Mouse (Mus musculus): ENCODE results near the gene Thoc6. TPM values are rescaled to one million over a fixed set of nuclear protein-coding genes. Genes with fewer than 3 reads are reported as not detected.

Gene Thoc6
- polyA plus RNA-seq, 1 experiment from 2014 or later = 17.7 TPM

DNA sequence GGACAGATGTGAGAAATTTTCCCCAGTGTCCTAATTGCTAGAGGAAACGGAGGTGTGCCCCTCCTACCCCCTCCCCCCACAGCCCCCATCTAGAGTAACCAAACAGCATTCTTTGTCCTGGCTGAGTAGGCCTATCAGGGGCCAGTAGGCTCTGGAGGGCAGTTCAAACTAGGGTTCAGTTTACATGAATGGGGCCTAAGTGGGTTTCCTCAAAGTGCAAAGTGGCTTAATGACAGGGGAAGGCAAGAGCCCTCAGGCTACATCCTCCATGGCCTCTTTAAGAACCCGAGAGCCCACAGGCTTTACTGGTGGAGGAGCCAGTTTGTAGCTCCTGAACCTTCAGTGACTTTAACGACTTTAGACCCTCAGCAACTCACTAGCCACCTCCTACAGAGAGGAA, 22.1 kb upstream of the Thoc6 start:
- whole genome bisulfite sequencing = 27% methylated on average over 3 of the region's 3 CpGs
- ATAC-seq (ENCODE audit: low FRiP score, low TSS enrichment) (no peak), DNase-seq (ENCODE audit: low spot score) (no peak)
- no peak overlapping the region for H3K9ac ChIP-seq (ENCODE audit: low read length)
- no peak for TF ChIP-seq EP300 (optimal IDR thresholded peaks at IDR 0.05)
- no peak for TF ChIP-seq CTCF (IDR thresholded peaks at IDR 0.05; ENCODE audit: low read depth)
- no peaks in the 10 kb centered on the region for H3K9me3 ChIP-seq (ENCODE audit: control insufficient read depth, low read length)
- H3K27me3 ChIP-seq (ENCODE audit: control insufficient read depth, insufficient read depth, low read length) = no peaks in the 10 kb centered on the region
- H3K36me3 ChIP-seq (ENCODE audit: control insufficient read depth, insufficient read depth, low read length) = no peaks in the 10 kb centered on the region
- H3K27ac ChIP-seq (replicated peaks) = no peak overlapping the region
- no peak overlapping the region for H3K4me2 ChIP-seq (replicated peaks; ENCODE audit: low read depth)
- H3K4me1 ChIP-seq (replicated peaks; ENCODE audit: control insufficient read depth, insufficient read depth) = no peaks in the 10 kb centered on the region
- H3K4me3 ChIP-seq (ENCODE audit: low read depth, low read length) = no peak overlapping the region

DNA sequence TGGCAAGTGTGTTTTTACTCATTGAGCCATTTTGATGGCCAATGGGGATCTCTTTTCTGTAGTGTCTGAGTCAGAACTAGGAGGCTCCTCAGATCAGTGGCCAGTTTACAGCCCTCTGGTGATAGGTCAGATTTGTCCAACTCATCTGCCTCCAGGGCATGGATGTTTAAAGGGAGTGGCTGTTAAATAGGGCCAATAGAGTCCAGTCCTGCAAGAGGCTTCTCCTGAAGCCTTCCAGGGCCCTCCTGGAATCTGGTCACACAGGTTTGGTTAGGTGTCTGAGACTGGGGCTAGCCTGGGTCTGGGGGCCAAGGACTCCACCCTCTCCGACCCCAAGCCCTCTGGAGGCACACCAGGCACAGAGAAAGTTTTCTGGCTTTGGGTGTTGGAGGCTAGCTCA, 20.8 kb upstream of the Thoc6 start:
- TF ChIP-seq CTCF (IDR thresholded peaks at IDR 0.05; ENCODE audit: low read depth) (no peak), EP300 (optimal IDR thresholded peaks at IDR 0.05) (no peak)
- Histone ChIP-seq H3K4me1 (replicated peaks; ENCODE audit: control insufficient read depth, insufficient read depth) (no peaks in the 10 kb centered on the region), H3K4me2 (replicated peaks; ENCODE audit: low read depth) (no peak overlapping the region), H3K4me3 (ENCODE audit: low read depth, low read length) (no peak overlapping the region), H3K36me3 (ENCODE audit: control insufficient read depth, insufficient read depth, low read length) (no peaks in the 10 kb centered on the region), H3K9me3 (ENCODE audit: control insufficient read depth, low read length) (no peaks in the 10 kb centered on the region), H3K27ac (replicated peaks) (no peak overlapping the region), H3K9ac (ENCODE audit: low read length) (no peak overlapping the region), H3K27me3 (ENCODE audit: control insufficient read depth, insufficient read depth, low read length) (no peaks in the 10 kb centered on the region)
- WGBS = 61% methylated on average over 1 of the region's 1 CpGs
- DNase-seq (ENCODE audit: low spot score) (no peak), ATAC-seq (ENCODE audit: low FRiP score, low TSS enrichment) (no peak)

DNA sequence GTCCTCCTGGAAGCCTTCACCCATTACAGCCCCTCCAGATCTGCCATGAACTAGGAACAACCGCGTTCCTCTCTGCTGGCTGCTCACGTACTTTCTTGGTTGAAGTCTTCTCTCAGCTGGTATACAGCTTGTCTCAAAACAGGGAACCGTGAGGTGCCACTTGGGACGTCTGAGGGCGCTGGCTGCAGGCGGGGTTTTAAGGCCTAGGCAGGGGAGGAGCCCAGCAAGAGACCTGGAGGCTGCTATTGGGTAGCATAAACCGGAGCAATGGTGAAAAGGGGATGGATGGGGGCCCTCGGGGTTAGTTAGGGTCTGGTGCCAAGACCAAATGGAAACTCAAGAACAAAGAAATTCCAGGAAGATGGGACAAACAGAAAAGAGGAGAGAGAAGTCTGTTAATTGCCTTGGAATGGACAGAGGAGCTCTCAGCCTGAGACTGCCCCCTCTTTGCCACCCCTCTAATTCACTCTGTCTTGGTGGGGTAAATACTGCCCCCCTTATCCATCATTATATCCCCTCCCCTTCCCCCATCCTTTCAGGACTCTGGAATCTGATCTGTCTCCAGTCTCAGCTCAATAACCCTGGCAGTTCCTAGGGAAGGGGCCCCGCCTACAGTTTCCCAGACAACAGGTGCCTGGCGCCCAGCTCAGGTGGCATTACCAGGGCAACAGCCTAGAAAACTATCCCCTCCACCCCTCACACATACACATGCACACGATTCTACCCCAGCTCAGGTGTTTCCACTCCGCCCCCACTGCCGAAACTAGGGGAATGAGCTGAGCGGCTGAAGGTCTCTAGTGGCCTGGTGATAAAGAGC, 10.4 kb upstream of the Thoc6 start, which contains the start of gene Cldn9:
Gene Cldn9, minus strand, starts transcription at position 171 of the 817 bp plus-strand sequence.
- H3K9me3 ChIP-seq (ENCODE audit: control insufficient read depth, low read length) = no peaks in the 10 kb centered on the region
- no peak within 1 kb of the TSS for H3K4me2 ChIP-seq (replicated peaks; ENCODE audit: low read depth)
- H3K9ac ChIP-seq (ENCODE audit: low read length) = no peak within 1 kb of the TSS
- H3K27ac ChIP-seq (replicated peaks) = no peak within 1 kb of the TSS
- ATAC-seq (ENCODE audit: low FRiP score, low TSS enrichment) (no peak), DNase-seq (ENCODE audit: low spot score) (no peak)
- H3K27me3 ChIP-seq (ENCODE audit: control insufficient read depth, insufficient read depth, low read length) = 0 out of 2 replicates have a peak, but pooled peaks cover 2% of the 10 kb centered on the region
- no peak within 1 kb of the TSS for H3K4me3 ChIP-seq (ENCODE audit: low read depth, low read length)
- no peaks in the 10 kb centered on the region for H3K36me3 ChIP-seq (ENCODE audit: control insufficient read depth, insufficient read depth, low read length)
- TF ChIP-seq CTCF (IDR thresholded peaks at IDR 0.05; ENCODE audit: low read depth) (no peak), EP300 (optimal IDR thresholded peaks at IDR 0.05) (no peak)
- H3K4me1 ChIP-seq (replicated peaks; ENCODE audit: control insufficient read depth, insufficient read depth) = peaks cover 2% of the 10 kb centered on the region; the same call in 1 of the 2 replicates
- 29% methylated on average over 15 of the region's 15 CpGs for WGBS

DNA sequence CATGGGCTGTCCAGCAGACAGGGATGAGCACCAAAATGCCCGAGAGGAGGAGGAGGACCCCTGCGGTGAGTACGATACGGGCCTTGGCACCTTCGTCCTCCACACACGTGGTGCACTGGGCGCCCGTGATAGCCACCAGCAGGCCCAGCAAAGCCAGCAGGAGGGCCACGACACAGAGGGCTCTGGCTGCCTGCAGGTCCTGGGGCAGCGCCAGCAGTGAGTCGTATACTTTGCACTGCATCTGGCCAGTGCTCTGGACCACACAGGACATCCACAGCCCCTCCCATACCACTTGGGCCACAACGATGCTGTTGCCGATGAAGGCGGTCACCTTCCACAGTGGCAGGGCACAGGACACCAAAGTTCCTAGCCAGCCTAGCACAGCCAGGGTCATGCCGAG, 9.5 kb upstream of the Thoc6 start:
- TF ChIP-seq EP300 (optimal IDR thresholded peaks at IDR 0.05) = no peak
- TF ChIP-seq CTCF (IDR thresholded peaks at IDR 0.05; ENCODE audit: low read depth) = no peak
- H3K27me3 ChIP-seq (ENCODE audit: control insufficient read depth, insufficient read depth, low read length) = 0 out of 2 replicates have a peak, but pooled peaks cover 2% of the 10 kb centered on the region
- H3K36me3 ChIP-seq (ENCODE audit: control insufficient read depth, insufficient read depth, low read length) = no peaks in the 10 kb centered on the region
- no peak overlapping the region for H3K4me2 ChIP-seq (replicated peaks; ENCODE audit: low read depth)
- DNase-seq (ENCODE audit: low spot score) (no peak), ATAC-seq (ENCODE audit: low FRiP score, low TSS enrichment) (no peak)
- H3K4me3 ChIP-seq (ENCODE audit: low read depth, low read length) = no peak overlapping the region
- no peak overlapping the region for H3K27ac ChIP-seq (replicated peaks)
- H3K9ac ChIP-seq (ENCODE audit: low read length) = no peak overlapping the region
- 37% methylated on average over 15 of the region's 15 CpGs for WGBS
- H3K9me3 ChIP-seq (ENCODE audit: control insufficient read depth, low read length) = no peaks in the 10 kb centered on the region
- H3K4me1 ChIP-seq (replicated peaks; ENCODE audit: control insufficient read depth, insufficient read depth) = peaks cover 2% of the 10 kb centered on the region; the same call in 1 of the 2 replicates

DNA sequence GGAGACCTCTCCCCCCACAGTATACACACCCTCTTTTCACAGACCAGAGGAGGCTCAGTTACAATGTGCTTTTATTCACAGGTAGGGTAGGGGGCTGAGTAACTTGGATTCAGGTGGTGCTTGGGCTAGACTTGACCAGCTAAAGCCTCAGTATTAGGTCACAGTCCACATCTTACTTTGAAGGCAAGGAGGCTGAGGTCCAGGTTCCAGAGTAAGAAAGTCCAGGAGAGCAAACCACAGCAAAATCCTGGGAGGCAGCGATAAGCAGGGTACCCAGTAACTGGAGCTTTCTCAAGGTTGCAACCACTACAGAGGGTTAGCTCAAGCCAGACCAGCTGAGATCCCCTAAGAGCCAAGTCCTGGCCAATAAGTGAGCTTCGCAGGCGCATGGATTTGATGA, 8.8 kb upstream of the Thoc6 start:
- Histone ChIP-seq H3K36me3 (ENCODE audit: control insufficient read depth, insufficient read depth, low read length) (no peaks in the 10 kb centered on the region), H3K27ac (replicated peaks) (no peak overlapping the region), H3K4me1 (replicated peaks; ENCODE audit: control insufficient read depth, insufficient read depth) (peaks cover 4% of the 10 kb centered on the region; the same call in 1 of the 2 replicates), H3K4me3 (ENCODE audit: low read depth, low read length) (no peak overlapping the region), H3K27me3 (ENCODE audit: control insufficient read depth, insufficient read depth, low read length) (0 out of 2 replicates have a peak, but pooled peaks cover 2% of the 10 kb centered on the region), H3K9ac (ENCODE audit: low read length) (no peak overlapping the region), H3K4me2 (replicated peaks; ENCODE audit: low read depth) (no peak overlapping the region), H3K9me3 (ENCODE audit: control insufficient read depth, low read length) (no peaks in the 10 kb centered on the region)
- 84% methylated on average over 3 of the region's 3 CpGs for whole genome bisulfite sequencing
- ATAC-seq (ENCODE audit: low FRiP score, low TSS enrichment) = no peak
- TF ChIP-seq CTCF (IDR thresholded peaks at IDR 0.05; ENCODE audit: low read depth) (no peak), EP300 (optimal IDR thresholded peaks at IDR 0.05) (no peak)
- no peak for DNase-seq (ENCODE audit: low spot score)

DNA sequence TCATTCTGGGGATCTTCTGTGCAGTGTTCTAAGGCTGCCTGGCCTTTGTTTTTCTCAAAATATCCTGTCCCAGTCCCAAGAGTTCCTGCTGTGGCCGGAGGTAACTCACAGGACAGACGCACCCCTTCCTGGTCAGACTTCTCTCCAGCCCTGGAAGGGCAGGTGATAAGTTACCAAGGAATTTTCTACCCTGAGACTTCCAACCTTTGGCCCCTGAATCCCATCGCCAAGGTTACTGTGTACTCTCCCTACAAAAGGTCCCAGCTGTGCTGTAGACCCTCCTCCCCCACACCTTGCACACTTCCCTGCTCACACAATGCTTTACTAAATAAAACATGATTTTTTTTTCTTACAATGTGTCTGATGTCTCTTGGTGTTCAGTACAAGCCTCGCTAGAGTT, 8.4 kb upstream of the Thoc6 start:
- Histone ChIP-seq H3K4me2 (replicated peaks; ENCODE audit: low read depth) (no peak overlapping the region), H3K9ac (ENCODE audit: low read length) (no peak overlapping the region), H3K4me1 (replicated peaks; ENCODE audit: control insufficient read depth, insufficient read depth) (peaks cover 5% of the 10 kb centered on the region; the same call in 1 of the 2 replicates), H3K4me3 (ENCODE audit: low read depth, low read length) (no peak overlapping the region), H3K9me3 (ENCODE audit: control insufficient read depth, low read length) (no peaks in the 10 kb centered on the region), H3K36me3 (ENCODE audit: control insufficient read depth, insufficient read depth, low read length) (no peaks in the 10 kb centered on the region), H3K27ac (replicated peaks) (no peak overlapping the region), H3K27me3 (ENCODE audit: control insufficient read depth, insufficient read depth, low read length) (0 out of 2 replicates have a peak, but pooled peaks cover 2% of the 10 kb centered on the region)
- 0 out of 2 replicates have a peak, but pooled peaks have one; percentile 12 for ATAC-seq (ENCODE audit: low FRiP score, low TSS enrichment)
- TF ChIP-seq CTCF (IDR thresholded peaks at IDR 0.05; ENCODE audit: low read depth) (no peak), EP300 (optimal IDR thresholded peaks at IDR 0.05) (no peak)
- 36% methylated on average over 4 of the region's 4 CpGs for WGBS
- no peak for DNase-seq (ENCODE audit: low spot score)

Data from stomach, postnatal 0 days (tissue).